Mouse (Mus musculus): ENCODE measurements at regions not wholly inside any gene's neighbourhood (a gene's known extent, or its start where the extent isn't known, plus 50 kb on each side); places are given as distances from the start of the nearest gene placed in this dataset.

DNA sequence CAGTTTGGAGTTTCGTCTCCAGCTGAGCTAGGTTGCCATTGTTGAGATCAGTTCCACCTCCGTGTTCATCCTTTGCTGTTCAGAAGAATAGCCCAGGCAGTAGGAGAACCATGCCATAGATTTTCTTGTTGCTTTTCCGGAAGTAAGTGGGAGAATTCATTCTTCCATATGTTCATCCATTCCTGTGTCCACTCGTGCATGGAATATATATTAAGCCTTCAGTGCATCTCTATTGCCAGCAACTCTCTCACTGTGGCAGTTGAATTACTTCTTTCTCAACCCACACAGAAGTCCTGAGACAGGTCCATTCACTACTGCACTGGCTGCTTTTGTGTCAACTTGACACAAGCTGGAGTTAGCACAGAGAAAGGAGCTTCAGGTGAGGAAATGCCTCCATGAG lies 152.2 kb downstream of the Ndufs4 start:
- TF ChIP-seq CTCF (IDR thresholded peaks at IDR 0.05; ENCODE audit: low read depth, low read length) (no peak), POLR2A (IDR thresholded peaks at IDR 0.05; ENCODE audit: insufficient read depth, low read length) (no peak)
